Mouse (Mus musculus): ENCODE results near the gene Galnt15. TPM values are rescaled to one million over a fixed set of nuclear protein-coding genes. Genes with fewer than 3 reads are reported as not detected.

Gene Galnt15
- total and polyA plus RNA-seq, 3 experiments = not detected

DNA sequence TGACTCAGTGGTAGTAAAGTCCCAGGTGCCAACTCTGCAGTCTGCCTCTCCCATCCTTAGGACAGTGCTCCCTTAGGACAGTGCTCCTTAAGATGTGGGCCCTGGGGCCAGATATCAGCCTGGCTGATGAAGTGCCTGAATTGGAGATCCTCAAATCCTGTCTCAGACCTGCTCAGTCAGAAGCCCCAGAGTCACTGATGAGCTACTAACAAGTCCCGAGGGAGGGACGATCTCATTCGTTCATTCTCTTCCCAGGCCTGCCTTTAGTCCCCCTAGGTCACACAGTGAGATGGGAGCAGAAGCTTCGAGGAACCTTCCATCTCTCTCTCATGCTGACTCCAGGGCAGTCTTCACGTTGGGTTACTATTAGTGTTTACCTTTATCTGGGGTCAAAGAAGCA is 1.3 kb downstream of the Galnt15 start:
- no peak for DNase-seq (ENCODE audit: extremely low read depth)
- peaks cover 4 to 5% of the 10 kb centered on the region in 2 experiments; a peak in 3 of 4 replicates for H3K4me1 ChIP-seq (ENCODE audit: control insufficient read depth in 1 of 2, insufficient read depth in 2 of 2)
- TF ChIP-seq KAT2A (IDR thresholded peaks at IDR 0.05; ENCODE audit: insufficient replicate concordance, low read length) = no peak
- no peak for TF ChIP-seq E2F4 (IDR thresholded peaks at IDR 0.05; ENCODE audit: insufficient replicate concordance, low read depth, low read length)
- TF ChIP-seq ZC3H11A (IDR thresholded peaks at IDR 0.05; ENCODE audit: low read depth, low read length) = no peak
- no peak for TF ChIP-seq GABPA (IDR thresholded peaks at IDR 0.05; ENCODE audit: insufficient replicate concordance, low read depth, low read length)
- TF ChIP-seq NRF1 (IDR thresholded peaks at IDR 0.05; ENCODE audit: low read depth, low read length) = no peak
- dilution Hi-C loops (cut with MboI; ENCODE audit: extremely low pct_ligation_motif_present, extremely low pct_unique_long_range_greater_than_20kb, low sequenced_read_pairs) = no loop called here
- no peak overlapping the region for H3K27ac ChIP-seq (ENCODE audit: insufficient read depth, low read depth)
- no peak overlapping the region for H3K9ac ChIP-seq (ENCODE audit: insufficient read depth, low read depth)
- H3K36me3 ChIP-seq (replicated peaks in 1 of 2; ENCODE audit: control insufficient read depth in 1 of 2, insufficient read depth in 1 of 2, low read length in 1 of 2) = no peaks in the 10 kb centered on the region
- H3K4me2 ChIP-seq (ENCODE audit: insufficient read depth, low read depth, poor library complexity, severe bottlenecking) = no peak overlapping the region
- no peaks in the 10 kb centered on the region for H3K27me3 ChIP-seq (replicated peaks)
- no peaks in the 10 kb centered on the region for H3K9me3 ChIP-seq (replicated peaks; ENCODE audit: low read length)
- in situ Hi-C loops (cut with MboI; ENCODE audit: low pct_ligation_motif_present, low pct_unique_long_range_greater_than_20kb, low sequenced_read_pairs) = loop anchor here (25.0 kb wide), 1 partner anchor 218 kb away; no protein-coding TSS in a partner anchor
- H3K4me3 ChIP-seq (replicated peaks in 1 of 3; ENCODE audit: low read depth in 2 of 3, low read length in 2 of 3, poor library complexity in 1 of 3) = no peak overlapping the region
- H3K79me2 ChIP-seq (replicated peaks; ENCODE audit: control insufficient read depth, extremely low read depth, insufficient read depth, poor library complexity, severe bottlenecking) = no peaks in the 10 kb centered on the region

DNA sequence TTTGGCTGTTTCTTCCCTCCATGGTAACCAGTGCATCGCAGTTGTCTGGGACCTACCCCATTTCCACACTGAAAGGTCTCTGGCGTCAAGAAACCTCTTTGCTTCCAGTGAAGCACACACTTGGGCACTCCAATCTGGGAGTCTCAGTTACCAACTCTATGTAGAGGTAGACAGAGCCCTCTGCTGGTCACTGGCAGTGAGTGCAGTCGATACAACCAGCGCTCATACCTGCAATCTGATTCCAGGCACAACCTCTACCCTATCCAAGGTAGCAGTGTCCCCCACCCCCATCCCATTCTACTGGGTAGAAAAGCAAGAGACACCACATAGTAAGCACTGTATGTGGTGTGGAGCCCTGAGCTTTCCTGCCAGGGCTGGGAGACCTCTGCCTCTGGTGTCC is 3.7 kb downstream of the Galnt15 start:
- DNase-seq (ENCODE audit: extremely low read depth) = peak; percentile 64

DNA sequence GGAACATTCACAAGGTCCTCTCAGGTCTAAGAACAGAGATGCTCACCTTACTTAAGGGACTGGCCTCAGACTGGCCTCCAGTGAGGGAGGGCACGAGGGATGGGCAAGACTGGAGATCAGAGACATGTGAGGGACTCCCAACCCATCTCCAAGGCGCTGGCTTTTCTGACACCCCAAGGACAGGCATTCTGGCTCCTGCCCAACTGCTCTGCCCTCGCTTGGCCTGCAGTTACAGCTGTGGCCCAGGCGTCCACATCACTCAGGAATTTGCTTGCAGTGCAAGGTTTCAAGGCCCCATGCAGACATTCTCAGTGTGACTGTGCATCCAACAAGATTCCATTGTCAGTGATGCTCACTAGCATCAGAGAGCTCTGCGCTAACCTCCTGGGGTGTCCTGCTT is 7.7 kb downstream of the Galnt15 start:
- dilution Hi-C loops (cut with MboI; ENCODE audit: extremely low pct_ligation_motif_present, extremely low pct_unique_long_range_greater_than_20kb, low sequenced_read_pairs) (no loop called here), in situ Hi-C loops (cut with MboI; ENCODE audit: low pct_ligation_motif_present, low pct_unique_long_range_greater_than_20kb, low sequenced_read_pairs) (loop anchor here (25.0 kb wide), 1 partner anchor 224 kb away; no protein-coding TSS in a partner anchor)
- Histone ChIP-seq H3K27ac (ENCODE audit: insufficient read depth, low read depth) (no peak overlapping the region), H3K36me3 (replicated peaks in 1 of 2; ENCODE audit: control insufficient read depth in 1 of 2, insufficient read depth in 1 of 2, low read length in 1 of 2) (no peaks in the 10 kb centered on the region), H3K4me1 (ENCODE audit: control insufficient read depth in 1 of 2, insufficient read depth in 2 of 2) (peaks cover 7 to 10% of the 10 kb centered on the region in 2 experiments; a peak in 3 of 4 replicates), H3K79me2 (replicated peaks; ENCODE audit: control insufficient read depth, extremely low read depth, insufficient read depth, poor library complexity, severe bottlenecking) (no peaks in the 10 kb centered on the region), H3K4me2 (ENCODE audit: insufficient read depth, low read depth, poor library complexity, severe bottlenecking) (no peak overlapping the region), H3K4me3 (replicated peaks in 1 of 3; ENCODE audit: low read depth in 2 of 3, low read length in 2 of 3, poor library complexity in 1 of 3) (no peak overlapping the region), H3K9me3 (replicated peaks; ENCODE audit: low read length) (no peaks in the 10 kb centered on the region), H3K9ac (ENCODE audit: insufficient read depth, low read depth) (no peak overlapping the region), H3K27me3 (replicated peaks) (no peaks in the 10 kb centered on the region)
- no peak for DNase-seq (ENCODE audit: extremely low read depth)
- TF ChIP-seq E2F4 (IDR thresholded peaks at IDR 0.05; ENCODE audit: insufficient replicate concordance, low read depth, low read length) = no peak
- no peak for TF ChIP-seq MEF2A (IDR thresholded peaks at IDR 0.05; ENCODE audit: borderline replicate concordance, low read depth, low read length)
- no peak for TF ChIP-seq SMC3 (IDR thresholded peaks at IDR 0.05; ENCODE audit: low read depth, low read length)
- no peak for TF ChIP-seq ELF1 (IDR thresholded peaks at IDR 0.05; ENCODE audit: low read depth, low read length)
- TF ChIP-seq MAZ (IDR thresholded peaks at IDR 0.05; ENCODE audit: low read depth, low read length) = no peak
- TF ChIP-seq CHD2 (IDR thresholded peaks at IDR 0.05; ENCODE audit: low read length) = no peak
- no peak for TF ChIP-seq PAX5 (IDR thresholded peaks at IDR 0.05; ENCODE audit: low read length)
- no peak for TF ChIP-seq RAD21 (IDR thresholded peaks at IDR 0.05; ENCODE audit: low read depth, low read length)

More for the DNA sequence above, 3.7 kb downstream of the Galnt15 start:
- TF ChIP-seq MAFK (IDR thresholded peaks at IDR 0.05; ENCODE audit: insufficient replicate concordance, low read length) (no peak), ELF1 (IDR thresholded peaks at IDR 0.05; ENCODE audit: low read depth, low read length) (no peak), ZKSCAN1 (IDR thresholded peaks at IDR 0.05; ENCODE audit: borderline replicate concordance, low read depth, low read length) (no peak), NELFE (IDR thresholded peaks at IDR 0.05; ENCODE audit: low read depth, low read length) (no peak), RAD21 (IDR thresholded peaks at IDR 0.05; ENCODE audit: low read depth, low read length) (peak; percentile 90), ZC3H11A (IDR thresholded peaks at IDR 0.05; ENCODE audit: low read depth, low read length) (peak; percentile 64), POLR2A (IDR thresholded peaks at IDR 0.05; ENCODE audit: low read depth, low read length) (no peak), IRF4 (IDR thresholded peaks at IDR 0.05; ENCODE audit: low read depth, low read length) (no peak), UBTF (IDR thresholded peaks at IDR 0.05; ENCODE audit: low read depth, low read length) (no peak), MAX (IDR thresholded peaks at IDR 0.05; ENCODE audit: low read length) (no peak), CTCF (conservative IDR thresholded peaks at IDR 0.05 in 1 of 2, IDR thresholded peaks at IDR 0.05 in 1 of 2; ENCODE audit: low read depth in 2 of 2, low read length in 2 of 2) (peak; percentile 92 to 93), MEF2A (IDR thresholded peaks at IDR 0.05; ENCODE audit: borderline replicate concordance, low read depth, low read length) (no peak), SMC3 (IDR thresholded peaks at IDR 0.05; ENCODE audit: low read depth, low read length) (peak; percentile 96), JUND (conservative IDR thresholded peaks at IDR 0.05; ENCODE audit: low read depth, low read length) (no peak)
- Histone ChIP-seq H3K36me3 (replicated peaks in 1 of 2; ENCODE audit: control insufficient read depth in 1 of 2, insufficient read depth in 1 of 2, low read length in 1 of 2) (no peaks in the 10 kb centered on the region), H3K79me2 (replicated peaks; ENCODE audit: control insufficient read depth, extremely low read depth, insufficient read depth, poor library complexity, severe bottlenecking) (no peaks in the 10 kb centered on the region), H3K27ac (ENCODE audit: insufficient read depth, low read depth) (no peak overlapping the region), H3K4me2 (ENCODE audit: insufficient read depth, low read depth, poor library complexity, severe bottlenecking) (no peak overlapping the region), H3K9me3 (replicated peaks; ENCODE audit: low read length) (no peaks in the 10 kb centered on the region), H3K4me3 (replicated peaks in 1 of 3; ENCODE audit: low read depth in 2 of 3, low read length in 2 of 3, poor library complexity in 1 of 3) (no peak overlapping the region), H3K27me3 (replicated peaks) (no peaks in the 10 kb centered on the region), H3K4me1 (ENCODE audit: control insufficient read depth in 1 of 2, insufficient read depth in 2 of 2) (peaks cover 2 to 4% of the 10 kb centered on the region in 2 experiments), H3K9ac (ENCODE audit: insufficient read depth, low read depth) (no peak overlapping the region)
- in situ Hi-C loops (cut with MboI; ENCODE audit: low pct_ligation_motif_present, low pct_unique_long_range_greater_than_20kb, low sequenced_read_pairs) (loop anchor here (25.0 kb wide), 1 partner anchor 220 kb away; no protein-coding TSS in a partner anchor), dilution Hi-C loops (cut with MboI; ENCODE audit: extremely low pct_ligation_motif_present, extremely low pct_unique_long_range_greater_than_20kb, low sequenced_read_pairs) (no loop called here)
